Mouse (Mus musculus) olfactory bulb, adult 2 months (tissue): ENCODE data around the gene Ppm1a.

Experiments
- CTCF ChIP-seq: fragments of 200-500 bp; IDR thresholded peaks from 2 replicates; pipeline ENCODE4 v1.5.1; 2012; ENCODE audit warnings: low read depth, mild to moderate bottlenecking, low read length, moderate library complexity; ENCODE audit not compliant: insufficient read depth
- POLR2A ChIP-seq: fragments of 200-500 bp; IDR thresholded peaks from 2 replicates; pipeline ENCODE4 v1.6.1; 2012; ENCODE audit warnings: mild to moderate bottlenecking, low read depth, low read length, moderate library complexity; ENCODE audit not compliant: insufficient read depth

- TF ChIP-seq CTCF = no peak
- no peak for TF ChIP-seq POLR2A
Measured at GRCm38 (mm10) chr12:72762502-72762901, 5.2 kb downstream of the Ppm1a start.
